Mouse (Mus musculus) spleen, postnatal 10 days (tissue): Measurements from ENCODE around the gene Gm10134.

Experiments used
- DNase-seq, 2 experiments: peaks; one replicate each; pipeline ENCODE4 v3.0.0; 2021 to 2022; ENCODE audit warnings: low spot score in 2 of 2

Gm10134 gene

GRCm38 (mm10) chr2:28532938-28533771 is 27.3 kb downstream of the Gm10134 start:
- peak in 1 of 2 experiments; percentile 82 for DNase-seq

DNA sequence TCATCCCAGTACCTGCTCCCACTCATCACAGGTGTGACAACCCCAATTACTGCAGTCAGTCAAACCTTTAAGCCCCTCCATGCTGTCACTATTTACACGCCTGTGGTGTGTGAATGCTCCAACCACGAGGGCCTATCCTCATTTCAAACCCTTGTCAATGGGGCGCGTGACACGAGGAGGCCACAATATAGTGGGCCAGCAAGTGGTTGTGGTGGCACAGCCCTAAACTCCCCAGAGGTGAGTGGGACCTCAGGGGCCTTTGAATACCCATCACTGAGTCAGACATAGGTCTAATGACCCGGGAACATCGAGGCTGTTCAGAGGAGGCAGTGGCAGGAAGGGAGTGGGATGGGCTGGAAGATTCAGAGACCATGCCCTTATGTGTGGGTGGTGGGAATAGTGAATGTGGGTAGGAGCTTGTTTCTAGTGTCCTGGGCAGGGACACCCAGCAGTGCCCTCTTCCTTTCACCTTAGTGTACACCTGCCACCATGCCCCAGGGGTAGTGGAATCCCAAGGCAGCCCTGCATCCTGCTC is 28.1 kb downstream of the Gm10134 start:
- no peak for DNase-seq

GRCm38 (mm10) chr2:28534436-28535262 is 28.8 kb downstream of the Gm10134 start:
- DNase-seq = no peak

- no peak for DNase-seq
Observed at GRCm38 (mm10) chr2:28535263-28535540, 29.3 kb downstream of the Gm10134 start.

- DNase-seq = no peak
Observed at GRCm38 (mm10) chr2:28535650-28536049, 29.8 kb downstream of the Gm10134 start.

GRCm38 (mm10) chr2:28536166-28536565 is 30.3 kb downstream of the Gm10134 start:
- DNase-seq = no peak

DNA sequence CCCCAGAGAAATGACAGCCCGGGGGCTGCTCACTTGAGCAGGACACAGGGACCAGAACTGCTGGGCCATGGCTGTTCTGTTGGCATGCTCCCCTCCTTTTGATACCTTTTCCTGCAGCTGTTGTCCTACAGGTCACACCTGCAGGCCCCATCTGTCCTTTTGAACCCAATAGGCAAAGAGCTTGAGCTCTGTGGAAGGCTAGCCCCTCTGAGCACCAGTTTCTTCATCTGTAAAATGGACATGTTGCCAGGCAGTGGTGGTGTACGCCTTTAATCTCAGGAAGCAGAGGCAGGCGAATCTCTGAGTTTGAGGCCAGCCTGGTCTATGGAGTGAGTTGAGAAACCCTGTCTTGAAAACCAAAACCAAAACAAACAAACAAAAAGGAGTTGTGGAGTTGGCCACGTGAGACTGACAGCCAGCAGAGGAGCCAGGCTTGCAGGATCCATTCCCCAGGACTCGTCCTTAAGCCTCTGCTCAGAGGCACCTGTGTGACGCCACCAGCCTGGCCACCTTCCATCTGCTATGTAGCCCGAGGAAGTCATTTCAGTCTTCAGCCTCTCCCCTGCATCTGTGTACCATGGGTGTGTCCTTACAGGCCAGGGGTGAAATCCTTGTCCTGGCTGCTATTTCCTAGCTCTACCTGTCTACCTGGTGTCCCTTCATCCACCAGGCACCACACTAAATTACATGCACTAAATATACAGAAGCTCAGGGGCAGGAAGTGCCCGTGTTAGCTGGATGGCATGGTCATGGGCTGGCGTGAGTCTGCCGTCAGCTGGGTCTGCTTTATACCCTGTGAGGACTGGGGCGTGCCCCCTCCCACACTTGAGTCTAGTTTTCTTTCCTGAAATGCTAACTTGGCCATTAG is 31.1 kb downstream of the Gm10134 start:
- DNase-seq = no peak

DNA sequence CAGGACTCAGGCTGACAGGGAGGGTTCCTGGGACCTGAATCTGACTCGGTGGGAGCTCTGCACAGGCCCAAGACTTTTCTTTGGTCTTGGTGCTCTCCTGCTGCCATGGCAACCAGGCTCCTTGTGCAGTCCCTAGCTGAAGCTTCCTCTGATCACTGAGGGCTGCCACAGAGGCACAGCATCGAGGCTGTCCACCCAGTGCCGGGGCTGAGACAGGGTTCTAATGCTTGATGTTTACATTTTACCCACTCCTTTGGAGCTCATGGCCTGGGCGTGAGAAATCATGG is 31.7 kb downstream of the Gm10134 start:
- DNase-seq = no peak

GRCm38 (mm10) chr2:28537995-28538816 is 32.3 kb downstream of the Gm10134 start:
- peak in 1 of 2 experiments; percentile 50 for DNase-seq

- DNase-seq = no peak
Observed at GRCm38 (mm10) chr2:28538817-28539128, 32.9 kb downstream of the Gm10134 start.

DNA sequence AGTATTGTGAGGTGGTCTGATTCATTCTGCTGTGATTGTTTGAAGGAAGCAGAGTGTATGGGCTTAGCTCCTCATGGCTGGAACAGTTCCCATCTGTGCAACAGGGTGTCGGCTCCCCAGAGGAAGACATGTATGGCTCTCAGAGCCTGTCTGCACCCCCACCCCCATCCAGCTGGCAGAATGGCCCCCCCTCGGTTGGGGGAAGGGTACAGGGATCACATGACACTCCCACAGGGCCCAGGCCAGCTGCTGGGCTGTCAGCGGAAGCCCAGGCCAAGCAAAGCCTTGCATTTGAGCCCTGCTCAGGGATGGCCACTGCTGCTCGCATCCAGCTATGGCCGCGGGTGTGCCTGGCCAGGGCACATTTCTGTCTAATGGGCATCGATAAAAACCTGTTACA is 33.3 kb downstream of the Gm10134 start:
- peak in 1 of 2 experiments; percentile 69 for DNase-seq

DNA sequence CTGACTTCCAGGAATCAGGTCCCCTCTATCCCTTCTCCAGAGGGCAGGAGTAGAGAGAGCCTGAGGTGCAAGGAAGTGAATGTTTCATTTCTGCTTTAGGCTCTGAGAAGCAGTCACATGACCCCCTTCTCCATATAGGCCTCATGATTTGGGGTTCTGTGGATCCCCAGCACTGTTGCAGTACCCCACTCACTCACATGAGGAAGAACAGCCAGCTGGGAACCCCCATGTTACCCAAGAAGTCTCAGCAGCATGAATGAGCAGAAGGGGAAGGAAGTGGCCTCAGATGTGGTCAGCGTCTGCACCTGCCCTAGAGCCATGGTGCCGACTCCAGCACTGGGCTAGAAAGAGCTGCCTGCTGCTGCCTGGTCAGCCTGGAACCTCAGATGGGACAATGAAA is 34.1 kb downstream of the Gm10134 start:
- peak in 1 of 2 experiments; percentile 66 for DNase-seq

- DNase-seq = no peak
Observed at GRCm38 (mm10) chr2:28540587-28541227, 34.8 kb downstream of the Gm10134 start.

DNA sequence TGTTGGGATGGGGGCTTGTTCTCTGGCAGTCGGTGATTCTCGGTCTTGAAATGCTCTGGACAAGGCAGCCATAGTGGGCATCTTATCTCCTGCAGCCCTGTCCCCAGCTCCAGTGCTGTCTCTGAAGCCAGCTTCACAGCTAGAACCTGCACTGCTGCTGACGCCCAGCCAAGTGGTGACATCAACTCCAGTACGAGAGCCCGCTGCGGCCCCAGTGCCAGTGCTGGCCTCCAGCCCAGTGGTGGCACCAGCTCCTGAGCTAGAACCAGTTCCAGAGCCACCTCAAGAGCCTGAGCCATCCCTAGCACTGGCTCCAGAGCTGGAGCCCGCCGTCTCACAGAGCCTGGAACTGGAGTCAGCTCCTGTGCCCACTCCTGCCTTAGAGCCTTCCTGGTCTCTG is 38.0 kb downstream of the Gm10134 start:
- DNase-seq = no peak

DNA sequence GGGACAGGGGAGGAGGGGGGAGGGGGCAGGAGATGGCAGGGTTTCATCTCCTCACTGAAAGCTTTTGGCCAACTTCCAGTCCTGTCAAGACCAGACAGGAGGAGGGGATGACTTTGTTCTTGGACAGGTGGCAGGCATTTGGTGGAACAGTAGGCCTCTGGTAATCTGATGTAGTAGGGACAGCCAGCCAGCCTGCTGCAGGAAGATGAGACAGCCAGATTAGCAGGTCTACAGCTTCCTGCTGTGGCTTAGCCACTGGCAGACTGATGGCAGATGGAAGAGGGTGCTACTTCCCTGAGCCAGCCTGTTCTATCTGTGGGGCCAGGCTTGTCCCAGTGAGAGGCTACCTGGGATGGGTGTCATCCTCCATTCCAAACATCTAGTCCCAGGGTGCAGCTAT is 40.1 kb downstream of the Gm10134 start:
- no peak for DNase-seq

GRCm38 (mm10) chr2:28546560-28546959 is 40.7 kb downstream of the Gm10134 start:
- DNase-seq = no peak

DNA sequence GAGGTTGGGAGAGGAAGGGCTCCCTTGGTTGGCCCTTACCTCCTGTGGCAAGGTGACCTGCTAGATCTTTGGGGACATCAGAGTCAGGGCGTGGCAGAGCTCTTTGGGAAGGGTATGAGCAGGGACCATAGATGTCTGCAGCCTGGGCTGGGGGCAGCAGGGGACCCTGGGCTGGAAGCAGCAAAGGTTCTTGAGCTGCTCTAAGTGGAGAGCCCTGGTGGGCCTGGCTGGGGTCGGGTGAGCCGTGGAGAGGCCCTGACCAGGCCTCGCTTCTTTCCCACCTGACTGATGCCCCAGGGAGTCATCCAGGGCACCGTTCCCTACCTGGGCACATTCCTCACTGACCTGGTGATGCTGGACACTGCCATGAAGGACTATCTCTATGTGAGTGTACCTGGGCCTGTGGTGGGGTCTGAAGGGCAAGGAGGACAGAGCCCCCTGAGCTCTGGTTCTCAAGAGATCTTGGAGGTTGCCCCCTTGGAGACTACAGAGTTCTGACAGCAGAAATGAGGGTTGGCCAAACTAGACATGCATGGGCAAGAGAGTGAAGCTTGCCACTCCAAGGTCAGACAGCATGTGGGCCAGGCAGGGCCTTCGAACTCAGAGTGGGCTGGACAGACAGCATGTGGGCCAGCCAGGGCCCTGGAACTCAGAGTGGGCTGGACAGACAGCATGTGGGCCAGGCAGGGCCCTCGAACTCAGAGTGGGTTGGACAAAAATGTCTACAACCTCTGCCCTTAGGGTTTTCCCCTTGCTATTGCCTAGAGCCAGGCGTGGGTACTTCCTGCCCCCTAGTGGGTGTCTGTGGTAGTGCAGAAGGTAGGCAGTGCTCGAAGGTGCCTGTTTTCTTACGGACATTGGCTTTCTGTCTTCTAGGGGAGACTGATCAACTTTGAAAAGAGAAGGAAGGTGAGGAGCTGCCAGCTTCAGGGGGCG is 41.6 kb downstream of the Gm10134 start:
- DNase-seq = peak; percentile 82 to 90

DNA sequence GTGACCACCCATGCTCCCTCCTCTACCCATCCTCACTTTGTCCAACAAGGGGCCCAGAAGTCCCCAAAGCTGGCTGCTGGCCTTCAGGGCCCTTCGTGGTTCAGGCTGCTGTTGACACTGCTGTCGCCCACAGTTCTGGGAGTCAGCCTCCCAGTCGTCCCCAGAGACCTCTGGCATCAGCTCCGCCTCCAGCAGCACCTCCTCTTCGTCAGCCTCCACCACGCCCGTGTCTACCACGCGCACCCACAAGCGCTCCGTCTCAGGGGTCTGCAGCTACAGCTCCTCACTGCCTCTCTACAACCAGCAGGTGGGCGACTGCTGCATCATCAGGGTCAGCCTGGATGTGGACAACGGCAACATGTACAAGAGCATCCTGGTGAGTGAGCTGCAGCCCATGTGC is 43.3 kb downstream of the Gm10134 start:
- no peak for DNase-seq

DNA sequence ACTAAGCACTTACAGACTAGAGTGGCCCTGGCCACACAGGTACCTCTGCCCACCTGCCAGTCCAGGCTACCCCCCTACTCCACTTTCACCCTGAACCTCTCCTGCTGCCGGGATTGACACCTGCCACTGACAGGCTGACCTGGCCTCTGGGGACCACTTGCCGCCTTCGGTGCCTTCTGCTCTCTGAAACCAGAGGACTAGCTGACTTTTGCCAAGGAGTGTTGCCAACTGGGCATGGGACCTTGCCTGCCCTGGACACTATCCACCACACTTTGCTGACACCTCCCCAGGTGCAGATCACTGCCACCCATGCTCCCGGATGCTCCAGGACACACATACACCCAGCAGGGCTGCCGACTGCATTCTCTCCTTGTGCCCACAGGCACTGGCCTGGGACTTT is 46.4 kb downstream of the Gm10134 start:
- no peak for DNase-seq
